Mouse (Mus musculus) right cerebral cortex, postnatal 10 days (tissue): ENCODE results near the gene Cd300ld3.
"Not testable (repeated sequence)": the region's sequence is repeated elsewhere in the genome, so short reads cannot be mapped to it uniquely, and the experiment has no call there.

Experiments used
- DNase-seq, 2 experiments: peaks; one replicate each; pipeline ENCODE4 v3.0.0; 2021; ENCODE audit warnings: low spot score in 2 of 2

Cd300ld3 gene

GRCm38 (mm10) chr11:115052991-115053390, 4.8 kb upstream of the Cd300ld3 start:
- DNase-seq, result no peak

- no peak for DNase-seq
These were observed 4.0 kb upstream of the Cd300ld3 start for GRCm38 (mm10) chr11:115052206-115052605.

- DNase-seq, result no peak
These were observed 1.2 kb upstream of the Cd300ld3 start for GRCm38 (mm10) chr11:115049282-115049895.

- DNase-seq, result not testable (repeated sequence)
These were observed 10.5 kb downstream of the Cd300ld3 start, which contains the start of gene Cd300ld5 for GRCm38 (mm10) chr11:115037669-115038068. TSS of gene Cd300ld5 (minus strand) at chr11:115037769.

- not testable (repeated sequence) for DNase-seq
These were observed 21.3 kb downstream of the Cd300ld3 start, which contains the start of gene Cd300ld4 for GRCm38 (mm10) chr11:115026912-115027311. TSS of gene Cd300ld4 (minus strand) at chr11:115027012.

GRCm38 (mm10) chr11:115016093-115016492, 32.1 kb downstream of the Cd300ld3 start, which contains the start of gene Cd300ld2:
TSS of gene Cd300ld2 (minus strand) at chr11:115016193.
- not testable (repeated sequence) for DNase-seq

- peak in 1 of 2 experiments; percentile 23 for DNase-seq
These were observed 44.1 kb downstream of the Cd300ld3 start for GRCm38 (mm10) chr11:115004070-115004469.

- no peak for DNase-seq
These were observed 46.7 kb downstream of the Cd300ld3 start, which contains the start of gene Cd300c2 for GRCm38 (mm10) chr11:115001474-115002040. TSS of gene Cd300c2 (minus strand) at chr11:115001880.
